In genomic region chr8:114807676-114808426, GRCm38 (mm10) we compare ENCODE assay signal across 18 mouse cellular contexts.
DNase-seq lines count a peak whose midpoint lies in the region; ATAC-seq and TF ChIP-seq lines count a peak whose summit lies in the region.
"Had no signal": no experiment of that assay in that cellular context is flagged by ENCODE, and none has a peak within 500 bp of the region (broad histone marks: within the 10 kb centered on the region; RNA-seq: fewer than 3 reads in every experiment).

No protein-coding gene starts in this region.

- DNase-seq in hindbrain, embryonic 10.5 days (ENCODE audit: low spot score) = no peak
- DNase-seq in ES-CJ7 (ENCODE audit: low read depth, low spot score) = peak; percentile 37
- DNase-seq in ES-E14 (ENCODE audit: low read depth, low spot score) = no peak
- DNase-seq in spleen, postnatal 10 days (ENCODE audit: low spot score in 2 of 2) = no peak
- no peak for DNase-seq in heart, postnatal 4 days
- DNase-seq: adrenal gland, postnatal 25 days; cerebellum, adult 11 months; forebrain, postnatal 0 days; gastrocnemius, postnatal 25 days; kidney, adult 8-10 months; kidney, postnatal 10 days; left cerebral cortex, postnatal 4 days; lung, embryonic 14.5 days had no signal

- H3K9ac ChIP-seq in hindbrain, embryonic 12.5 days = no peak overlapping the region
- H3K9ac ChIP-seq in ES-E14 (ENCODE audit: insufficient read depth, low read depth, low read length, poor library complexity, severe bottlenecking) = no peak overlapping the region
- H3K9ac ChIP-seq in neural tube, embryonic 12.5 days = no peak overlapping the region
- H3K9ac ChIP-seq: forebrain, postnatal 0 days; limb, embryonic 15.5 days; liver, embryonic 14.5 days; lung, embryonic 14.5 days had no signal

- H3K4me2 ChIP-seq in hindbrain, embryonic 12.5 days (replicated peaks) = no peak overlapping the region
- 0 out of 2 replicates have a peak overlapping the region, but pooled peaks have one; percentile 25 for H3K4me2 ChIP-seq in neural tube, embryonic 12.5 days (replicated peaks)
- H3K4me2 ChIP-seq: limb, embryonic 15.5 days; lung, embryonic 14.5 days had no signal

- 60% methylated on average over 22 of the region's 22 CpGs for WGBS in hindbrain, embryonic 12.5 days
- 77% methylated on average over 22 of the region's 22 CpGs for WGBS in hindbrain, embryonic 10.5 days
- 38% methylated on average over 22 of the region's 22 CpGs for WGBS in neural tube, embryonic 12.5 days

- H3K27me3 ChIP-seq in hindbrain, embryonic 12.5 days = no peaks in the 10 kb centered on the region
- no peaks in the 10 kb centered on the region for H3K27me3 ChIP-seq in hindbrain, embryonic 10.5 days (ENCODE audit: insufficient read depth, poor library complexity, severe bottlenecking)
- no peaks in the 10 kb centered on the region for H3K27me3 ChIP-seq in neural tube, embryonic 12.5 days (replicated peaks)
- H3K27me3 ChIP-seq: limb, embryonic 15.5 days had no signal

- H3K9me3 ChIP-seq in hindbrain, embryonic 12.5 days (replicated peaks) = peaks cover 5% of the 10 kb centered on the region; the same call in 1 of the 2 replicates
- peaks cover 6% of the 10 kb centered on the region; the same call in 1 of the 2 replicates for H3K9me3 ChIP-seq in hindbrain, embryonic 10.5 days
- H3K9me3 ChIP-seq in ES-E14 (ENCODE audit: control insufficient read depth, insufficient read depth, low read depth, low read length) = no peaks in the 10 kb centered on the region
- H3K9me3 ChIP-seq in neural tube, embryonic 12.5 days = no peaks in the 10 kb centered on the region
- H3K9me3 ChIP-seq: limb, embryonic 15.5 days had no signal

- no peak overlapping the region for H3K27ac ChIP-seq in hindbrain, embryonic 12.5 days
- no peak overlapping the region for H3K27ac ChIP-seq in hindbrain, embryonic 10.5 days
- H3K27ac ChIP-seq in ES-E14 (ENCODE audit: insufficient read depth, low read depth, low read length, poor library complexity, severe bottlenecking) = no peak overlapping the region
- no peak overlapping the region for H3K27ac ChIP-seq in neural tube, embryonic 12.5 days
- H3K27ac ChIP-seq: limb, embryonic 15.5 days; liver, embryonic 14.5 days; stomach, postnatal 0 days had no signal

- no peaks in the 10 kb centered on the region for H3K36me3 ChIP-seq in hindbrain, embryonic 12.5 days
- H3K36me3 ChIP-seq in hindbrain, embryonic 10.5 days = no peaks in the 10 kb centered on the region
- H3K36me3 ChIP-seq in ES-E14 (ENCODE audit: control insufficient read depth, insufficient read depth, low read length, poor library complexity, severe bottlenecking) = no peaks in the 10 kb centered on the region
- H3K36me3 ChIP-seq in neural tube, embryonic 12.5 days = no peaks in the 10 kb centered on the region
- H3K36me3 ChIP-seq: limb, embryonic 15.5 days had no signal

- 0 out of 2 replicates have a peak, but pooled peaks have one; percentile 56 for ATAC-seq in hindbrain, embryonic 12.5 days (ENCODE audit: low FRiP score)
- peak; percentile 89 for ATAC-seq in neural tube, embryonic 12.5 days (ENCODE audit: low FRiP score, low read depth)
- ATAC-seq: forebrain, postnatal 0 days had no signal

- in situ Hi-C loops in ES-E14 (cut with MboI; ENCODE audit: low sequenced_read_pairs in 2 of 2, unreplicated experiment in 2 of 2) = no loop called here

- no peak overlapping the region for H3K4me3 ChIP-seq in hindbrain, embryonic 12.5 days
- H3K4me3 ChIP-seq in hindbrain, embryonic 10.5 days = no peak overlapping the region
- no peak overlapping the region for H3K4me3 ChIP-seq in ES-E14 (ENCODE audit: insufficient read depth in 1 of 2, low read depth in 1 of 2, low read length in 2 of 2, poor library complexity in 1 of 2, severe bottlenecking in 1 of 2)
- no peak overlapping the region for H3K4me3 ChIP-seq in neural tube, embryonic 12.5 days
- H3K4me3 ChIP-seq: limb, embryonic 15.5 days had no signal

- H3K4me1 ChIP-seq in hindbrain, embryonic 12.5 days = 0 out of 2 replicates have a peak, but pooled peaks cover 2% of the 10 kb centered on the region
- H3K4me1 ChIP-seq in hindbrain, embryonic 10.5 days (replicated peaks) = peaks cover 4% of the 10 kb centered on the region; the same call in 1 of the 2 replicates
- H3K4me1 ChIP-seq in ES-E14 (ENCODE audit: control insufficient read depth in 2 of 2, insufficient read depth in 2 of 2, low read length in 2 of 2, poor library complexity in 1 of 2) = peaks cover 2 to 3% of the 10 kb centered on the region in 2 experiments; a peak in 2 of 4 replicates
- no peaks in the 10 kb centered on the region for H3K4me1 ChIP-seq in neural tube, embryonic 12.5 days
- H3K4me1 ChIP-seq: limb, embryonic 15.5 days had no signal

TF ChIP-seq in ES-E14, 5 proteins besides CTCF, POLR2A, EP300 and RAD21:
- 0 out of 2 replicates have a peak, but pooled peaks have one; percentile 81 for TF ChIP-seq ZNF384 (IDR thresholded peaks at IDR 0.05; ENCODE audit: low read depth, low read length)
- TF ChIP-seq ZC3H11A (IDR thresholded peaks at IDR 0.05; ENCODE audit: borderline replicate concordance, low read depth, low read length) = no peak
- no peak for TF ChIP-seq HCFC1 (IDR thresholded peaks at IDR 0.05; ENCODE audit: borderline replicate concordance, insufficient read depth, low read length)
- TF ChIP-seq CHD2 (IDR thresholded peaks at IDR 0.05; ENCODE audit: low read depth, low read length) = no peak
- no peak for TF ChIP-seq MAFK (IDR thresholded peaks at IDR 0.05; ENCODE audit: insufficient read depth, low read depth, low read length)
